9 mouse cellular contexts compared by ENCODE assay signal in the genomic region with DNA sequence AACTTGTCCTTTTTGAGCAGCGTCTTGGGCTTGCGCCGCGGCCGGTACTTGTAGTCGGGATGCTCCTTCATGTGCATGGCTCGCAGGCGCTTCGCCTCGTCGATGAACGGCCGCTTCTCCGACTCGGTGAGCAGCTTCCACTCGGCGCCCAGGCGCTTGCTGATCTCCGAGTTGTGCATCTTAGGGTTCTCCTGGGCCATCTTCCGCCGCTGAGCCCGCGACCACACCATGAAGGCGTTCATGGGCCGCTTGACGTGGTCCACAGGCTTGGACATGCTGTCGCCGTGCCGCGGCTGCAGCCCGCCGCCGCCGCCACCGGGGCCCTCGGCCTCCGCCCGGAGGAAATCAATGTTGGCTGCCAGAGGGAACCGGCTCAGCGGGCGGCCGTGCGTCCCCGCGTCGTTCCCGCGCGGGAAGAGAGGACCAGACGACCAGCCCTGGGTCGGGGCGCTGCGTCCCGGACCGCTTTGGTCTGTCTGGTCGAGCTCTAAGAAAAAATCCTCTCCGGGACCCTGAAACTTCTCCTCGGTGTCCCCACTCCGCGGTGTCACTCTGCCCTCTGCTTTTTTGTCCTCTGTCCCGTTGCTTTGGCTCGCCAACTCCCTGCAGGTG. TPM values are rescaled to one million over a fixed set of nuclear protein-coding genes. Genes with fewer than 3 reads are reported as not detected.
DNase-seq lines count a peak whose midpoint lies in the region; ATAC-seq and TF ChIP-seq lines count a peak whose summit lies in the region.
"Had no signal": no experiment of that assay in that cellular context is flagged by ENCODE, and none has a peak within 500 bp of the region (broad histone marks: within the 10 kb centered on the region; RNA-seq: fewer than 3 reads in every experiment).

No protein-coding gene starts in this region.

- WGBS in forebrain, embryonic 13.5 days = under 1% methylated on average over 57 of the region's 62 CpGs
- under 1% methylated on average over 62 of the region's 62 CpGs for WGBS in intestine, postnatal 0 days
- WGBS in midbrain, embryonic 13.5 days = under 1% methylated on average over 62 of the region's 62 CpGs

- H3K27ac ChIP-seq in layer of hippocampus, adult 2 months = peak overlapping the region; percentile 74
- peak overlapping the region; percentile 90 for H3K27ac ChIP-seq in forebrain, embryonic 13.5 days
- no peak overlapping the region for H3K27ac ChIP-seq in intestine, postnatal 0 days (ENCODE audit: low read depth, low read length)
- H3K27ac ChIP-seq in midbrain, embryonic 13.5 days = peak overlapping the region; percentile 93

- peak overlapping the region; percentile 95 for H3K9ac ChIP-seq in forebrain, embryonic 13.5 days
- H3K9ac ChIP-seq in intestine, postnatal 0 days (ENCODE audit: low read depth, low read length) = no peak overlapping the region
- peak overlapping the region; percentile 93 for H3K9ac ChIP-seq in midbrain, embryonic 13.5 days (replicated peaks)

- no peak for ATAC-seq in forebrain, embryonic 13.5 days
- ATAC-seq in intestine, postnatal 0 days = no peak
- ATAC-seq in midbrain, embryonic 13.5 days = no peak
- ATAC-seq in megakaryocyte-erythroid progenitor cell, adult 5-6 weeks (replicated peaks; ENCODE audit: low FRiP score, low TSS enrichment, poor library complexity, severe bottlenecking) = no peak

- peak overlapping the region; percentile 59 for H3K4me3 ChIP-seq in layer of hippocampus, adult 2 months
- H3K4me3 ChIP-seq in forebrain, embryonic 13.5 days = peak overlapping the region; percentile 81
- H3K4me3 ChIP-seq in intestine, postnatal 0 days (ENCODE audit: low read depth, low read length) = peak overlapping the region; percentile 55
- H3K4me3 ChIP-seq in midbrain, embryonic 13.5 days (replicated peaks) = peak overlapping the region; percentile 76

- no peaks in the 10 kb centered on the region for H3K9me3 ChIP-seq in forebrain, embryonic 13.5 days (replicated peaks)
- no peaks in the 10 kb centered on the region for H3K9me3 ChIP-seq in intestine, postnatal 0 days (ENCODE audit: control insufficient read depth)
- H3K9me3 ChIP-seq in midbrain, embryonic 13.5 days = no peaks in the 10 kb centered on the region

- H3K4me1 ChIP-seq in forebrain, embryonic 13.5 days = peaks cover 61% of the 10 kb centered on the region
- H3K4me1 ChIP-seq in intestine, postnatal 0 days (replicated peaks; ENCODE audit: control insufficient read depth, insufficient read depth, low read length) = peaks cover 9% of the 10 kb centered on the region; the same call in 1 of the 2 replicates
- peaks cover 50% of the 10 kb centered on the region for H3K4me1 ChIP-seq in midbrain, embryonic 13.5 days (replicated peaks)

- H3K36me3 ChIP-seq in forebrain, embryonic 13.5 days (ENCODE audit: poor library complexity, severe bottlenecking) = peaks cover 12% of the 10 kb centered on the region
- no peaks in the 10 kb centered on the region for H3K36me3 ChIP-seq in intestine, postnatal 0 days (ENCODE audit: control insufficient read depth, insufficient read depth)
- peaks cover 5% of the 10 kb centered on the region; the same call in 1 of the 2 replicates for H3K36me3 ChIP-seq in midbrain, embryonic 13.5 days

- no peak for DNase-seq in layer of hippocampus, adult 2 months (ENCODE audit: low spot score in 2 of 2)
- DNase-seq in layer of hippocampus, adult 11-12 months (ENCODE audit: low spot score) = no peak
- peak; percentile 78 for DNase-seq in ZHBTc4 (ENCODE audit: low read depth, low spot score)
- DNase-seq in gastrocnemius, postnatal 25 days = no peak

- TF ChIP-seq CTCF in layer of hippocampus, adult 2 months (conservative IDR thresholded peaks at IDR 0.05) = no peak
- no peak for TF ChIP-seq CTCF in intestine, postnatal 0 days (IDR thresholded peaks at IDR 0.05; ENCODE audit: low read depth)

- peak overlapping the region; percentile 91 for H3K4me2 ChIP-seq in forebrain, embryonic 13.5 days
- H3K4me2 ChIP-seq in intestine, postnatal 0 days (replicated peaks; ENCODE audit: low read depth) = peak overlapping the region; percentile 97
- peak overlapping the region; percentile 78 for H3K4me2 ChIP-seq in midbrain, embryonic 13.5 days (replicated peaks)

- H3K27me3 ChIP-seq in forebrain, embryonic 13.5 days = peaks cover 32% of the 10 kb centered on the region
- peaks cover 94% of the 10 kb centered on the region for H3K27me3 ChIP-seq in intestine, postnatal 0 days (replicated peaks; ENCODE audit: control insufficient read depth, insufficient read depth, low read length)
- peaks cover 39% of the 10 kb centered on the region for H3K27me3 ChIP-seq in midbrain, embryonic 13.5 days

RNA-seq across cellular contexts. Expression of gene Sox21, which starts 1.4 kb away (rescaled TPM):
- total RNA-seq in layer of hippocampus, adult 2 months (2021) = 1 to 10 TPM; 7.6 to 9.7 TPM
- 8.9 and 11.5 TPM in 2 replicates for polyA plus RNA-seq in forebrain, embryonic 13.5 days (2015; fragmentation: Nextera tagmentation; extraction: Ambion mirVana)
- polyA plus RNA-seq in intestine, postnatal 0 days (2015; fragmentation: Nextera tagmentation; extraction: Ambion mirVana) = 0.07 and 0.13 TPM in 2 replicates
- 12.2 and 16.7 TPM in 2 replicates for polyA plus RNA-seq in midbrain, embryonic 13.5 days (2015; fragmentation: Nextera tagmentation; extraction: Ambion mirVana)
- total RNA-seq in megakaryocyte-erythroid progenitor cell, adult 5-6 weeks (2014; fragmentation: Nextera tagmentation) = not detected in 2 replicates
- total RNA-seq in megakaryocyte-erythroid progenitor cell, adult 5-6 weeks (2017) = not detected in 2 replicates
- not detected for total RNA-seq in gastrocnemius, postnatal 25 days (2021)
- total RNA-seq: heart, postnatal 10 days had no signal

RNA-seq across cellular contexts. Expression of gene Gm9376, which starts 31.3 kb away (rescaled TPM):
- not detected for total RNA-seq in layer of hippocampus, adult 2 months (2021)
- polyA plus RNA-seq in forebrain, embryonic 13.5 days (2015; fragmentation: Nextera tagmentation; extraction: Ambion mirVana) = not detected in 2 replicates
- polyA plus RNA-seq in intestine, postnatal 0 days (2015; fragmentation: Nextera tagmentation; extraction: Ambion mirVana) = not detected in 2 replicates
- not detected in 2 replicates for polyA plus RNA-seq in midbrain, embryonic 13.5 days (2015; fragmentation: Nextera tagmentation; extraction: Ambion mirVana)
- total RNA-seq in megakaryocyte-erythroid progenitor cell, adult 5-6 weeks (2014; fragmentation: Nextera tagmentation) = not detected in 2 replicates
- total RNA-seq in megakaryocyte-erythroid progenitor cell, adult 5-6 weeks (2017) = not detected in 2 replicates
- not detected for total RNA-seq in gastrocnemius, postnatal 25 days (2021)
- total RNA-seq: heart, postnatal 10 days had no signal

Comparison
In these comparisons a context has a peak if more than half of its experiments do, and no peak if none do; other contexts are left out.
1. RNA of gene Sox21, which starts 1.4 kb away (total RNA-seq): 7.6 to 9.7 TPM in layer of hippocampus, adult 2 months; not detected in megakaryocyte-erythroid progenitor cell, adult 5-6 weeks and not detected in gastrocnemius, postnatal 25 days; every median in the first group is over 4 times any median in the second.
2. Peak in every context shown above with its lines, with median percentiles within 50 percentile points of each other: H3K4me3 ChIP-seq and H3K4me2 ChIP-seq.